Mouse (Mus musculus) bone marrow, adult 2 months (tissue): ENCODE measurements around the gene Mylk. TPM values are rescaled to one million over a fixed set of nuclear protein-coding genes. Genes with fewer than 3 reads are reported as not detected.
A peak's percentile ranks its signal among the peaks of the same experiment; 100 is the strongest.

ENCODE experiments used
- H3K27ac ChIP-seq: fragments of 200-500 bp; 2 replicates; pipeline ENCODE4 v1.5.1; 2012; ENCODE audit warnings: low read depth, mild to moderate bottlenecking, control low read depth, inconsistent platforms, low read length; ENCODE audit not compliant: control insufficient read depth, poor library complexity, insufficient read depth
- H3K4me1 ChIP-seq: fragments of 200-500 bp; 2 replicates; pipeline ENCODE4 v1.6.1; 2011; ENCODE audit warnings: low read length; ENCODE audit not compliant: control insufficient read depth, insufficient read depth
- H3K4me3 ChIP-seq: fragments of 200-500 bp; replicated peaks from 2 replicates; pipeline ENCODE3; 2011; ENCODE audit warnings: mild to moderate bottlenecking, low read depth, low read length, control low read depth; ENCODE audit not compliant: control insufficient read depth
- CTCF ChIP-seq: fragments of 200-500 bp; IDR thresholded peaks from 2 replicates; pipeline ENCODE4 v1.5.1; 2011; ENCODE audit warnings: low read length, control low read depth; ENCODE audit not compliant: control insufficient read depth, insufficient read depth
- POLR2A ChIP-seq: fragments of 200-500 bp; IDR thresholded peaks from 2 replicates; pipeline ENCODE4 v1.6.1; 2011; ENCODE audit warnings: low read depth, mild to moderate bottlenecking, control low read depth, low read length, borderline replicate concordance; ENCODE audit not compliant: control insufficient read depth
- WGBS: fragments of 180-500 bp; shearing (Covaris S2); methylation state at CpG from one replicate; pipeline ENCODE4 v1.1.7; 2018; 5-methylcytosine and 5-hydroxymethylcytosine counted together
- polyA plus RNA-seq: library from polyadenylated mRNA; stranded (reverse); fragments of >200 nt; gene quantifications from 2 replicates; pipeline ENCODE4 v1.2.4, GENCODE M21; 2011; ENCODE audit warnings: low replicate concordance; ENCODE audit not compliant: missing spikeins, insufficient read depth, insufficient read length

Gene Mylk
- polyA plus RNA-seq, 1 experiment = 22.2 TPM

DNA sequence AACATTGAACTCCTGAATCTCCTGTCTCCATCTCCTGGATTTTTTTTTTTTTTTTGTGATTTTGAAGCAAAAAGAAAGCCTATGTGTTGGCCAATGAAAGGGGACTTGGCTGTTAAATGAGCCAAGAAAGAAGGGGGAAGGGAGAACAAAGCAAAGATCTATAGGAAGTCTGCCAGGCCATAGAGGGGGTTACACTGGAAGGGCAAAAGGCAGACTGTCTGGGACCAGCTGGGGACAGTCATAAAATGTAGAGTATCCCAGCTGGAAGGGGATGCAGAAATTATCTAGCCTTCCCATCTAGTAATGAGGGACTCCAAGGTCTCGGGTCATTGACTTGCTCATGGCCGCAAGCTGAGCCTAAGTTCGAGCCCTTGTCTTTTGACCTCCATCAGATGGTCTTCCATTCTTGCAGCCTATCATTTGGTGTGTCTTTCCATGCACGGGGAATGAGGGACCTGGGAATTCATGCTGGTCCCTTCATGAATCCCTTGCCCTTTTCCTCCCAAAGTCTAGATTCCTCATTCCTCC, 172.4 kb downstream of the Mylk start:
- no peak overlapping the region for H3K4me3 ChIP-seq
- no peaks in the 10 kb centered on the region for H3K4me1 ChIP-seq
- TF ChIP-seq CTCF = no peak
- TF ChIP-seq POLR2A = no peak
- 80% methylated on average over 4 of the region's 4 CpGs for WGBS
- no peak overlapping the region for H3K27ac ChIP-seq

DNA sequence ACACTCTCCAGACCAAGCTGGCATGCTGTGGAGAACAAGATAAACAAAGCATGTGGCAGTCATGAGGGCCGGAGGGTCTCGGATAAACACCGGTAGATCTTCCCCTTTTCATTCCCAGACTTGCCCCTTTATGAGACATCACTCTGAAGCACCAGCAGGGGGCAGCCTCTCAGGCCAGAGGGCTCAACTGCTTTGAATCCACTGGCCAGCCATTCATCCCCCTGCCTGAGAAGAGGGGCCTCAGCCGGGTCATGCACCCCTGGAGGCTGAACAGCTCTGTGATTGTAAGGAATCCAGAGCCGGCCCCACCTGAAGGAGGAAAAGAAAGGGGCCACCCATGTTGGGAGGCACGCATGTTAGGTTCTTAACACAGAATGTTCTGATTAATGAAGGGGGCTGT, 175.2 kb downstream of the Mylk start:
- TF ChIP-seq POLR2A (no peak), CTCF (peak; percentile 62)
- H3K27ac ChIP-seq = no peak overlapping the region
- H3K4me3 ChIP-seq = no peak overlapping the region
- WGBS = 30% methylated on average over 6 of the region's 6 CpGs
- no peaks in the 10 kb centered on the region for H3K4me1 ChIP-seq

DNA sequence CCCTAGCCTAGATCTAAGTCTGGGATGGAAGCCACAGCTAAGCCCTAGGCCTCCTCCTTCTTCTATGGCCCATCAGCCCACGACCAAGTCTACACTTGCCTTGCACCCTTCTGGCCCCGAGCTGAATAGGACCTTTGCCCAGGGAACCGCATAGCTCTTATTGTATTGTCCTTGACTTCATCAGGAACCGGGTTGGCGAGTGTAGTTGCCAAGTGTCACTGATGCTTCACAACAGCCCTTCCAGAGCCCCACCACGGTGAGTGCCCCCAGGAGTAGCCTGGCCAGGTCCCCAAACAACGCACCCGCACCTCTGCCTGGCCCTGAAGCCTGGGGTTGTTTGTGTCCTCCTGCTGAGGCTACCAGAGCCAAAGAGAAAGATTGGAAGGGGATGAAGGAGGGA, 175.9 kb downstream of the Mylk start:
- Histone ChIP-seq H3K4me3 (no peak overlapping the region), H3K27ac (no peak overlapping the region), H3K4me1 (no peaks in the 10 kb centered on the region)
- TF ChIP-seq CTCF (no peak), POLR2A (no peak)
- 76% methylated on average over 8 of the region's 8 CpGs for WGBS

DNA sequence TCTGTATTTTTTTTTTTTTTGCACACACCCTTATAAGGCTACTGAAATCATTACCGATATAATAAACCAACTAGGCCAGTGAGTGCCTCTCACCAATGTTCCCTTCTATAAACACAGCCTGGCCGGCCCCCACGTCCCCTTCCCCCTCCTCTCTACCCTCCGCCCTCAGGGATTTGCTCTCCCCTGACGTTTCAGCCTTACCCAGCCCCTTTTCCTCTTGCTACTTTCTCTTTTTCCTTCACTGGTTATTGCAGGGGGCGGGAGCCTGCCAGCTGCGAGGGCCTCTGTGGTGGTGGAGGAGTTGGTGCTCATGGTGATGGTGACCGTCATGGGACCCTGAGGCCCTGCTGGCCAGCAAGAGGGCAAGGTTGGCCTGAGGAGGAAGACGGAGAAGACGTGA, 176.3 kb downstream of the Mylk start:
- WGBS = 74% methylated on average over 10 of the region's 10 CpGs
- Histone ChIP-seq H3K4me3 (no peak overlapping the region), H3K27ac (no peak overlapping the region; the same call in 1 of the 2 replicates), H3K4me1 (no peaks in the 10 kb centered on the region)
- TF ChIP-seq POLR2A (no peak), CTCF (no peak)

DNA sequence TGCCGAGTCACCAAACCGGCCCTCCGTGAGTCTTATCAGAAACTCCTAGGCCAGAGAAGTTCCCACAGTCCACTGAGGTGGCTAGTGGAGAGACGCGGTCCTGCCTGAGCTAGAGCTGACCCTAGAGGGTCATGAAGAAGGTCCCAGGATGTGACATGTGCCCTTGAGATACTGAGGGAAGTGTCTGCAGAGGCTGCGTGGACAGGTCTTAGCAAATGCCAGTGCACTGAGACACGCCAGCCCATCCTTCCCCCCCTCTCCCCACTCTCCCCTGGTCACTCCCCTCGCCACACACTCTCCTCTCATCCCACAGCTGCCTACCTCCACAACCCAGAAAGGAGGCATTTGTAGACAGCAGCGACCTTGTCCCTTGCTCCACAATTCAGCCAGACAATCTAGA, 178.6 kb downstream of the Mylk start:
- TF ChIP-seq CTCF = no peak
- TF ChIP-seq POLR2A = no peak
- no peak overlapping the region for H3K4me3 ChIP-seq
- no peaks in the 10 kb centered on the region for H3K4me1 ChIP-seq
- 64% methylated on average over 9 of the region's 9 CpGs for WGBS
- H3K27ac ChIP-seq = no peak overlapping the region

DNA sequence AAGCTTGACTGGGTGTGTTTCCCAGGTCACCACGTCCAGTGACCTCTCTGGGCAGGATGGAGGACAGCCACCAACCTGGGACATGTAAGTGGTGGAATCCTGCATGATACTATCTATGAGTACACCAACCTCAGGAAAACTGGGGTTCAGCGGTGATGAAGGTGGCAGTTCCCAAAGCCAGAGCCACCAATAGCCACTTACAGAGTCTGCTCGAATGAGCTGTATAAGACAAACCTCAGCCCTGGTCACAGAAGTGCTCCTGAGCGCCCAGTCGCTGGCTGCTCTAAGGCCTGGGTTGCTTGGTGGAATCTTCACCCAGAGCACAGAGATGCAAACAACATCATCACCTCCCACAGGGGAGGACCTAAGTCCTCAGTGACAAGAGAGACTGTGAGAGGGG, 179.3 kb downstream of the Mylk start:
- Histone ChIP-seq H3K4me1 (no peaks in the 10 kb centered on the region), H3K27ac (no peak overlapping the region), H3K4me3 (no peak overlapping the region)
- 76% methylated on average over 5 of the region's 5 CpGs for WGBS
- no peak for TF ChIP-seq CTCF

DNA sequence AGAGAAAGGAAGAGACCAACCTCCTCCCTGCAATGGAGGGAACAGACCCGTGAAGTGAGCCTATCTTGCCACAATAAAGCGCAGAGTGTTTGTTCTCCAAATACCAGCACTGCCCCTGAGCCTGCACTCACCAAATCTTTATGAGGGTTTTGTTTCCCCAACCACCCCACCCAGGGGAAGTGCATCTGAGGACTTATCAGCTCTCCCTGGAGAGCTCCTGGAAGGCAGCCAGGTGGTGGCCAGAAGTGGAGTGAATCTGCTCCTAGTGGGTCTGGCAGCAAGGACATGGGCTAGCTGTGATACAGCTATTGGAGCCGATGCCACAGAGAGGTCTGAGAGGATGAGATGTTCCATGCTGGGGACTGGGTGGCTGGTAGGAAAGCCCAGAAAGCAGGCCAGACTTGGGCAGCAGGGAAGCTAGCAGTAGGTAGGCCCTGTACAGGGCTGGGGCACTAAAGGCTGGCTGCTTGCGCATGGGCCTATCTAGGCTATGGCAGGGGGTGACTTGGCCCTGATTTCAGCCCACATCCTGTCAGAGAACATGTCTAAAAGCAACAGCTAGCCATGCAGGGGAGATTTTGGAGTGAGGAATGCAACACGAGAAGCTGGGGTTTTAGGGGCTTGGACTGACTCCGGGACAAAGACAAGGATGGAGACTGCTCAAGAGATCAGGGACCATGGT, 180.1 kb downstream of the Mylk start:
- no peak overlapping the region for H3K4me3 ChIP-seq
- no peak for TF ChIP-seq CTCF
- TF ChIP-seq POLR2A = no peak
- H3K4me1 ChIP-seq = no peaks in the 10 kb centered on the region
- 34% methylated on average over 6 of the region's 6 CpGs for WGBS
- 0 out of 2 replicates have a peak overlapping the region, but pooled peaks have one; percentile 5 for H3K27ac ChIP-seq

DNA sequence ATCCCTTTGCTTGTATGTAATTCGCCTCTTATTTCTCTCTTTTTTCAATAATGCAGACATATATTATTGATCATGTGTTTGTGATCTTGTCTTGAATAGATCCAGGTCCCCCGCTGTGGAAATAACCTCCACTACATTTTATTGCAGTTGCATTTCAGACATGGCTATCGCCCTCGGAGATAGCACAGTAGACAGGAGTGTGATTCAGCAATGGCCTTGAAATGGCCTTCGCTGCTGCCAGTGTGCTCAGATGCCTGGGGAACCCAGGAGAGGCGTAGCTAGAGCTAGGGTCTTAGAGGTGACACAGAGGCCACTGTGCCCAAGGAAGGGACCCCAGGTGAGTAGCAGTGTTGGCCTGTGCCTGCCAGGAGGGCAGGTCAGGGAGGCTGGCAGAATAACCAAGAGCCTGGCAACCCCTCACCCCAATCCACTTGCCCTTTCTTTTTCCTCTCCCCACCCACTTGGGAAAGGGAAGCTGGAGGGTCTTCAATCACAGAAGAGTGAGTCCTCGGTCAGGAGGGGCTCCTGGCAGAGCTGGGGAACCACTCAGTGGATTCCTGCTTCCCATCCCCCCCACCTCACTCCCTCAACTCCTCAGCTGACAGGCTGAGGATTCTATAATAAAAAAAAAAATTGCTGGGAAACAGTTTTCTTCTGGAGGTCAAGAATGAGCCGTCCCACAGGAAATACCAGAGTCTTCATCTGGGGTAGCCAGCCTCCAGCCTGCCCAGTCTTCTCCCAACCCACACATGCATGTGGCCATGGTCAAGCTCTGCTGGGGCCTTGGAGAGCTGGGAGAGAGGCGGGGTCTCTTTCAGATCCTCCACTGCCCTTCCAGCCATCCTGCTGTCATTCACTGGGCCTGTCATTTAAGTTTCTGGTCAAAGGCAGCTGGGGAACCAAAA, 181.8 kb downstream of the Mylk start:
- TF ChIP-seq POLR2A = no peak
- no peak for TF ChIP-seq CTCF
- Histone ChIP-seq H3K4me1 (no peaks in the 10 kb centered on the region), H3K27ac (no peak overlapping the region), H3K4me3 (no peak overlapping the region)
- WGBS = 76% methylated on average over 9 of the region's 9 CpGs

DNA sequence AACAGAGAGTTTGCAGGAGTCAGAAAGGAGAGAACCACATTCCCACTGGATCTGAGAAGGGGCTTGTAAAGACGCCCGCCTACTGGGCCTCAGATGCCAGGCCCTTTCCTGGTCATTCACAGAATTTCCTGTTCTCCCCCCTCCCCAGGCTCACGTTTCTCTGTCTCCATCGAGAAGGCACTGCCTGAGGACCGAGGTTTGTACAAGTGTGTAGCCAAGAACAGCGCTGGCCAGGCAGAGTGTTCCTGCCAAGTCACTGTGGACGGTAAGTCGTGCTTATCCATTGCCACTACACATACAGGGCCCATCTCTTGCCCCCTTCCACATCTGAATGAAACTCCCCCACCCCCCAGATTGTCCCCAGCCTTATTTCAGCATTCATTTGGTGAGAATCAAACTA, 184.7 kb downstream of the Mylk start:
- no peaks in the 10 kb centered on the region for H3K4me1 ChIP-seq

More for the DNA sequence above, 184.7 kb downstream of the Mylk start:
- 46% methylated on average over 8 of the region's 8 CpGs for WGBS
- H3K27ac ChIP-seq = no peak overlapping the region
- no peak overlapping the region for H3K4me3 ChIP-seq
- TF ChIP-seq POLR2A (no peak), CTCF (no peak)
